Mouse (Mus musculus): ENCODE results near the gene Smdt1. TPM values are rescaled to one million over a fixed set of nuclear protein-coding genes. Genes with fewer than 3 reads are reported as not detected.
A peak's percentile ranks its signal among the peaks of the same experiment; 100 is the strongest.

Smdt1 gene
- polyA plus RNA-seq, 1 experiment from 2014 or later, result 284 TPM

DNA sequence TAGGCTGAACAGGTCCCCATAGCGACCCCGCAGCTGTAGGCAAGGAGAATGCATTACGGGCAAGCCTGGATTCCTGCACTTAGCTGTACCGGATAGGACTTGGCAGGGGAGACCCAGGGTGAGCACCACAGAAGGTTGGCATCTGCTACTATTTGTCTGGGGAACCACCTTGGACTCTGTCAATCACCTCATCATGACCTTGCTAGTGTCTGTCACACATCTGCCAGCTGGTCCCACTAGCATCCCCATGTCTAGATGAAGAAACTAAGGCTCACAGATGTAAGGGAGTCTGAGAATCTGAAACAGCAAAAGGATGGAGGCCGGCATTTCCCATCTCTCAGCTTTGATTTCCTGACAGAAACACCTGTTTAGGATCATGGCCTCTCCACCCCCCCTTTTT, 35.7 kb downstream of the Smdt1 start:
- H3K27me3 ChIP-seq (ENCODE audit: control insufficient read depth, insufficient read depth, low read length), result no peaks in the 10 kb centered on the region
- H3K4me3 ChIP-seq (replicated peaks; ENCODE audit: low read length), result no peak overlapping the region
- no peak overlapping the region for H3K27ac ChIP-seq (ENCODE audit: low read length)
- 87% methylated on average over 5 of the region's 5 CpGs for WGBS
- H3K36me3 ChIP-seq (ENCODE audit: control insufficient read depth, insufficient read depth, low read length), result no peaks in the 10 kb centered on the region
- H3K4me1 ChIP-seq (ENCODE audit: control insufficient read depth, insufficient read depth, low read length), result peaks cover 12% of the 10 kb centered on the region
- H3K9ac ChIP-seq (ENCODE audit: low read length), result no peak overlapping the region
- H3K9me3 ChIP-seq (replicated peaks; ENCODE audit: control insufficient read depth, low read length), result no peaks in the 10 kb centered on the region
- no peak overlapping the region for H3K4me2 ChIP-seq (ENCODE audit: low read depth, low read length)
- no peak for ATAC-seq (ENCODE audit: insufficient read depth, low FRiP score)

DNA sequence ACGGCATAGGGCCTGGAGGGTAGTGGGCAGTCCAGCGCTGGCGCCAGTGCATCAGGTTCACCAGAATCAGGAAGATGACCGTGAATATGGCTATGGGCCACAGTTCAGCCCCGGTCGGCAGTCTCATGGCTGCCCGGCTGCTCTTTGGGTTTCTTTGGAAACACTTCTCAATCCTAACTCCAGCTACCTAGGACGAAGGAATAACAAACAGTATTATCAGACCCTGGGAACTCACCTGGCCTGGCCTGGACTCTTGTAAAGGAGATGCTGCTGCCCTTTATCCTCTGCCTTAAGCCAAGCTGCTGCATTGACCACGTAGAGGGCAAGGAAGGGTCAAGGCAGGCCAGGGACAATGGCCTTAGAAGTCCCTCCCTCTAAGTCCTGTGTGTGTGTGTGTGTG, 37.1 kb downstream of the Smdt1 start:
- WGBS, result 86% methylated on average over 9 of the region's 9 CpGs
- H3K9ac ChIP-seq (ENCODE audit: low read length), result no peak overlapping the region
- H3K4me3 ChIP-seq (replicated peaks; ENCODE audit: low read length), result no peak overlapping the region
- H3K9me3 ChIP-seq (replicated peaks; ENCODE audit: control insufficient read depth, low read length), result no peaks in the 10 kb centered on the region
- no peaks in the 10 kb centered on the region for H3K36me3 ChIP-seq (ENCODE audit: control insufficient read depth, insufficient read depth, low read length)
- no peak overlapping the region for H3K4me2 ChIP-seq (ENCODE audit: low read depth, low read length)
- no peaks in the 10 kb centered on the region for H3K27me3 ChIP-seq (ENCODE audit: control insufficient read depth, insufficient read depth, low read length)
- ATAC-seq (ENCODE audit: insufficient read depth, low FRiP score), result no peak
- peaks cover 16% of the 10 kb centered on the region for H3K4me1 ChIP-seq (ENCODE audit: control insufficient read depth, insufficient read depth, low read length)
- H3K27ac ChIP-seq (ENCODE audit: low read length), result peak overlapping the region; percentile 54; the same call in 1 of the 2 replicates

DNA sequence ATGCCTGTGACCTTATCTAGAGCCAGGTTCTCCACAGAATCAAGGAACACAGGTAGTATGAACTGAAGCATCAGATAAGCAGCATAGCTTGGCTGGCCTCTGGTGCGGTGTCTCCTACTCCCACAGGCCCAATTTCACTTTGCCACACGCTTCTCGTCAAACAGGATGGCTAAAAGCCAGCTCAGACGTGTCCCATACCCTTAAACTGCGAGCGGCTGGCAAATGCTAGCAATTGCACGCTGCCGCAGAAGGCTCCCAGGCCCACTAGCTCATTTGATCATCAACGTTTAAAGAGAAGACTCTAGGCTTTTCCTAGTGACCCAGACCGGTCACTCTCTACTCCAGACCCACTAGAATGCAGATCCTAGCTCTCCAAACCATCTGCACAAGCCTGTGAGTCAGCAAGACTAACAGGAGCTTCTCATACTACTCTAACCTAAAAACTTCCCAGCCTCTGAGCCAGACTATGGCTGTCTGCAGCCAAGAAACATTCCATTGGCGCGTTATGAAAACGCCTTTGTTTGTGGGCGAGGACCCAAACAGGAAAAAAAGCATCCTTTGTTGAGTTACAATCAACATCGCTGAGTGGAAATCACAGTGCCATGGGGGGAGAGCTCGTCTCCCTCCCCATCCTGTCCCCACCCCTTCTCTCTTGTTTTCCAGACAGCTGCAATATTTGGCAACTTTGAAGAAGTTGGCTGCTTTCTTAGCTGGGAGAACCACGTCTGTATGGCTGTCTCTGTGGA, 37.8 kb downstream of the Smdt1 start:
- ATAC-seq (ENCODE audit: insufficient read depth, low FRiP score), result no peak
- H3K4me3 ChIP-seq (replicated peaks; ENCODE audit: low read length), result no peak overlapping the region
- H3K9me3 ChIP-seq (replicated peaks; ENCODE audit: control insufficient read depth, low read length), result no peaks in the 10 kb centered on the region
- peak overlapping the region; percentile 8; the same call in 1 of the 2 replicates for H3K9ac ChIP-seq (ENCODE audit: low read length)
- H3K4me1 ChIP-seq (ENCODE audit: control insufficient read depth, insufficient read depth, low read length), result peaks cover 17% of the 10 kb centered on the region
- peak overlapping the region; percentile 54 for H3K27ac ChIP-seq (ENCODE audit: low read length)
- no peaks in the 10 kb centered on the region for H3K27me3 ChIP-seq (ENCODE audit: control insufficient read depth, insufficient read depth, low read length)
- H3K36me3 ChIP-seq (ENCODE audit: control insufficient read depth, insufficient read depth, low read length), result no peaks in the 10 kb centered on the region
- 50% methylated on average over 17 of the region's 17 CpGs for WGBS
- H3K4me2 ChIP-seq (ENCODE audit: low read depth, low read length), result no peak overlapping the region

DNA sequence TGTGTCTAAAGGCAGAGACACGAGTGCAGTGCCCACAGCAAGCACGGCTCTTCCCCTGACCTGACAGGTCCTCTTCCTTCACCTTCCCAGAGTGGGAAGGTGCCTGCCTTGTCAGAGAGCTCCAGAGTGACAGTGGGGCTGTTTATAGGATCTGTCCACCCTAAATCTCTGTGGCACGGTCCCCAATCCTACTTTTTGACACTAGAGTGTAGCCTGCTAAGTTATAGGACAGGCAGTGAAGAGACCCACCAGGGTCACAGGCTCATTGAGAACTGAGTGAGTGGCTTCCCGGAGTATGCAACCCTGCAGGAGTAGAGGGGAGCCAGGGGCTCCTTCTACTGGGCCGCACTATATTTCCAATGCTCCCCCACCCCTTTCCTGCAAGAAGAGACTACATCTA, 38.9 kb downstream of the Smdt1 start:
- H3K27ac ChIP-seq (ENCODE audit: low read length), result 0 out of 2 replicates have a peak overlapping the region, but pooled peaks have one; percentile 9
- no peaks in the 10 kb centered on the region for H3K9me3 ChIP-seq (replicated peaks; ENCODE audit: control insufficient read depth, low read length)
- no peak overlapping the region for H3K9ac ChIP-seq (ENCODE audit: low read length)
- no peaks in the 10 kb centered on the region for H3K27me3 ChIP-seq (ENCODE audit: control insufficient read depth, insufficient read depth, low read length)
- no peak overlapping the region for H3K4me2 ChIP-seq (ENCODE audit: low read depth, low read length)
- H3K4me3 ChIP-seq (replicated peaks; ENCODE audit: low read length), result no peak overlapping the region
- H3K4me1 ChIP-seq (ENCODE audit: control insufficient read depth, insufficient read depth, low read length), result peaks cover 17% of the 10 kb centered on the region
- ATAC-seq (ENCODE audit: insufficient read depth, low FRiP score), result no peak
- 76% methylated on average over 5 of the region's 5 CpGs for WGBS
- H3K36me3 ChIP-seq (ENCODE audit: control insufficient read depth, insufficient read depth, low read length), result no peaks in the 10 kb centered on the region

DNA sequence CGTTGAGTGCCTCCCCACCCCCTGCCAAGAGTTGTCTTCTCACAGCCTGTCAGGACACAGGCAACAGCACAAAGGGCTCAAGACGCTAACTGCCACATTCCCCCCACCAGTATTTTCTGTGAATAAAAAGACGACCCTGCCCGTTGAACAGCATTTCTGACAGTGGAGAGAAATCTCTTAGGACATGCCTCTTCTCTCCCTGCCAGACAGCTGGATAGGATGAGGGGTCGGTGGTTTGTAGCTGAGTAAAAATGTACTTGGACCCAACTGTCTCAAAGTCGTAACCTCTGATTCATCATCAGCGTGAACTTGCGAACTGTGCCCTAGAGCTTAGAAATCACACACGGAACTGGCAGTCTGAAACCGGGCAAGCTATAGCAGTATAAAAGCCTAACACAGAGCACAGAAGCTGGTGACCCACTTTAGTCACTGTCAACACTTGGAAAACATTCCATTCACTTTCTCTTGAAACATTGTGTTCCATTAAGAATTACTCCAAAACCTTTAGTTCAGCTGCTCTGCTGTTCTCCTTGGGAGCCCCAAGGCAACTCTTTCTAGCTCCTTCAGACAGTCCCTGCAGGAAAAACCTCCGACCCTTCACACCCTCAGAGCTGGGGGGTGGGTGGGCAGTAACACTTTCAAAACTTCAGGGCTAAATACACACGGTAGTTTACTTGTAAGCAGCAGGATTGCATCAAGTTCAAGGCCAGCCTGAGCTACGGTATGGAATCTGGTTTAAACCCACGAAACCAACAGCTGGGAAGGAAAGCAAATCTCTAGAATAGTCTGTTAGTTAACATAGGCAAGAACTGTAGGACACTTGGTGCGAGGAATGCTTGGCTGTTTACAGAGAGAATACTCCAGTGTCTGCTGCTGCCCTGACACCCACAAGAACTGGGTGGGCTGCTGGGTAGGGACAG, 39.8 kb downstream of the Smdt1 start:
- no peak for ATAC-seq (ENCODE audit: insufficient read depth, low FRiP score)
- Histone ChIP-seq H3K4me3 (replicated peaks; ENCODE audit: low read length) (peak overlapping the region; percentile 25), H3K27me3 (ENCODE audit: control insufficient read depth, insufficient read depth, low read length) (no peaks in the 10 kb centered on the region), H3K4me2 (ENCODE audit: low read depth, low read length) (peak overlapping the region; percentile 79), H3K9me3 (replicated peaks; ENCODE audit: control insufficient read depth, low read length) (no peaks in the 10 kb centered on the region; the same call in 1 of the 2 replicates), H3K27ac (ENCODE audit: low read length) (peak overlapping the region; percentile 90), H3K9ac (ENCODE audit: low read length) (peak overlapping the region; percentile 8), H3K4me1 (ENCODE audit: control insufficient read depth, insufficient read depth, low read length) (peaks cover 17% of the 10 kb centered on the region), H3K36me3 (ENCODE audit: control insufficient read depth, insufficient read depth, low read length) (no peaks in the 10 kb centered on the region)
- WGBS, result 32% methylated on average over 15 of the region's 15 CpGs

DNA sequence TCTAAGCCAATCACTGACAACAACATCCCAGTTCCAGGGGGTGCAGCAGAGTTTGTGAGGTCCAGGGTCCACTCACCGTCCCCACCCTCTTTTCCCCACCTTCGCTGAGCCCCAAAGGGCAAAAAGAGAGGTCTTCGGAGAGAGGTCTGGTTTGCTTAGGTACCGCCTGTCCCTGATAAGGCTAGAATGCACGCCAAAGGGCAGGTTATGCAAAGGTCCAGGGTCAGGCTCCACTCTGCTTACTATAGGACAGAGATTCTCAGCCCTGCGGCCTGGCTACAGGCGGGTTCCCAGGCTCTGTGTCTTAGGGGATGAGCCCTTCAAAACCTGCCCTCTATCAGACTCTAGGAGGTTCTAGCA, 40.7 kb downstream of the Smdt1 start:
- 17% methylated on average over 7 of the region's 7 CpGs for WGBS
- H3K27ac ChIP-seq (ENCODE audit: low read length), result peak overlapping the region; percentile 90
- H3K27me3 ChIP-seq (ENCODE audit: control insufficient read depth, insufficient read depth, low read length), result no peaks in the 10 kb centered on the region
- H3K4me2 ChIP-seq (ENCODE audit: low read depth, low read length), result peak overlapping the region; percentile 79
- H3K4me3 ChIP-seq (replicated peaks; ENCODE audit: low read length), result peak overlapping the region; percentile 61
- no peaks in the 10 kb centered on the region for H3K36me3 ChIP-seq (ENCODE audit: control insufficient read depth, insufficient read depth, low read length)
- no peaks in the 10 kb centered on the region; the same call in 1 of the 2 replicates for H3K9me3 ChIP-seq (replicated peaks; ENCODE audit: control insufficient read depth, low read length)
- ATAC-seq (ENCODE audit: insufficient read depth, low FRiP score), result 0 out of 2 replicates have a peak, but pooled peaks have one; percentile 12
- peaks cover 17% of the 10 kb centered on the region for H3K4me1 ChIP-seq (ENCODE audit: control insufficient read depth, insufficient read depth, low read length)
- peak overlapping the region; percentile 79 for H3K9ac ChIP-seq (ENCODE audit: low read length)

DNA sequence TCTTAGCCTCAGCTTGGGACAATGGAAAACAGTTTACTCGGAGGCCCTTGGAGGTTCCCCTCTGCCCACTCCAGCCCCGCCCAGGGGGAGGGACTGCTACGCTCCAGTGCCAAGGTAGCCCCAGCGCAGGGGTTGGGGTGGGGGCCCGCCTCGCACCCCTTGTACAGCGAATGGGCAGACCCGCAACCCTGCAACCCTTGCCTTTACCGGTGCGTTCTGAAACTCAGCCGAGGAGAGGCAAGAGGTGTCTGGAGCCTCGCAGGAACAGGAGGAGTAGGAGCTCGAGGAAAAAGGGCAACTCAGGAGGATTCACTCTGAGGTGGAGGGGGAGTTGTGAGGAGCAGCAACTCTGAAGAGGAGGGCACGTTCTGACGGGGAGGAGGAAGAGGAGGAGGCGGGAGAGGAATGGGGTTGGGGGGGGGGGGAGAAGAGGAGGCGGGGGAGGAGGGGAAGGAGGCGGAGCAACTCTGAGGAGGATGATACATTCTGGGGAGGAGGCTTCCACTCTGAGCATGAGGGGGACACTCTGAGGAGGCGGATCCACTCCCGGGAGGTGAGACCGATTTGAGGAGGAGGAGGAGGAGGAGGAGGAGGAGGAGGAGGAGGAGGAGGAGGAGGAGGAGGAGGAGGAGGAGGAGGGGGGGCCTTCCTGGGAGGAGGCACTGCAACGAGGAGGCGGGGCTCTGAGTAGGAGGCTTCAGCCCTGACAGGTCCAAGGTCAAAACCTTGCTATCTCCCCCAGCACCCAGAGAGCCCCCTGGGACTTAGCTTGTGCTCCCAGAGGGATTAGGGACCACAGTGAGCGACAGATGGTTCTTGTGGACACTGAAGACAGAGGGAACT, 41.3 kb downstream of the Smdt1 start, which contains the start of gene Cyp2d22:
Cyp2d22 (minus strand) TSS at position 390 of the 843 bp plus-strand sequence.
- H3K9ac ChIP-seq (ENCODE audit: low read length), result peak within 1 kb of the TSS; percentile 79
- peak within 1 kb of the TSS; percentile 90 for H3K27ac ChIP-seq (ENCODE audit: low read length)
- H3K4me2 ChIP-seq (ENCODE audit: low read depth, low read length), result peak within 1 kb of the TSS; percentile 79
- WGBS, result 4% methylated on average over 19 of the region's 24 CpGs
- no peaks in the 10 kb centered on the region for H3K27me3 ChIP-seq (ENCODE audit: control insufficient read depth, insufficient read depth, low read length)
- H3K4me3 ChIP-seq (replicated peaks; ENCODE audit: low read length), result peak within 1 kb of the TSS; percentile 61
- H3K36me3 ChIP-seq (ENCODE audit: control insufficient read depth, insufficient read depth, low read length), result no peaks in the 10 kb centered on the region
- H3K9me3 ChIP-seq (replicated peaks; ENCODE audit: control insufficient read depth, low read length), result no peaks in the 10 kb centered on the region; the same call in 1 of the 2 replicates
- peaks cover 17% of the 10 kb centered on the region for H3K4me1 ChIP-seq (ENCODE audit: control insufficient read depth, insufficient read depth, low read length)
- ATAC-seq (ENCODE audit: insufficient read depth, low FRiP score), result peak; percentile 80

DNA sequence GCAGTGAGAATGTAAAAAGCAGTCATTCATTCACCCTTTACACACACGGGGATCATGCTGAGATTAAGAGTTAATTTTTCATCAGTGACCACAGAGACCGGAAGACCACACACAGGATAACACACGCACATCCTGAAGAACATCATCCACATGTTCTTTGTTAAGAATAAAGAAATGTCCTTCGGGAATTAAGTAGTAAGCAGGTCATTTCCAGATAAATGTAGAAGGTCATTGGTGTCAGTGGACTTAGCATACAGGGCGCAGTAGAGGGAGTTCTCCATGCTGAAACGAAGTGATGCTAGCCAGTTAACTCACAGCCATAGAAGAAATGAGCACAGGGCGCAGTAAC, 41.9 kb downstream of the Smdt1 start:
- H3K4me2 ChIP-seq (ENCODE audit: low read depth, low read length), result peak overlapping the region; percentile 79
- H3K27me3 ChIP-seq (ENCODE audit: control insufficient read depth, insufficient read depth, low read length), result no peaks in the 10 kb centered on the region
- H3K9me3 ChIP-seq (replicated peaks; ENCODE audit: control insufficient read depth, low read length), result no peaks in the 10 kb centered on the region; the same call in 1 of the 2 replicates
- H3K27ac ChIP-seq (ENCODE audit: low read length), result peak overlapping the region; percentile 10
- WGBS, result 25% methylated on average over 7 of the region's 7 CpGs
- no peaks in the 10 kb centered on the region for H3K36me3 ChIP-seq (ENCODE audit: control insufficient read depth, insufficient read depth, low read length)
- peaks cover 17% of the 10 kb centered on the region for H3K4me1 ChIP-seq (ENCODE audit: control insufficient read depth, insufficient read depth, low read length)
- peak overlapping the region; percentile 56 for H3K9ac ChIP-seq (ENCODE audit: low read length)
- no peak for ATAC-seq (ENCODE audit: insufficient read depth, low FRiP score)
- H3K4me3 ChIP-seq (replicated peaks; ENCODE audit: low read length), result peak overlapping the region; percentile 61
